Mouse (Mus musculus) telencephalon, adult 2 months (tissue): ENCODE data around the gene Majin.
A peak's percentile ranks its signal among the peaks of the same experiment; 100 is the strongest.

ENCODE experiments used
- DNase-seq: peaks from one replicate; pipeline ENCODE4 v3.0.0-alpha.2; 2011; ENCODE audit warnings: low read depth, low spot score

Majin gene

GRCm38 (mm10) chr19:6227864-6228263, 43.7 kb downstream of the Majin start:
- no peak for DNase-seq

DNA sequence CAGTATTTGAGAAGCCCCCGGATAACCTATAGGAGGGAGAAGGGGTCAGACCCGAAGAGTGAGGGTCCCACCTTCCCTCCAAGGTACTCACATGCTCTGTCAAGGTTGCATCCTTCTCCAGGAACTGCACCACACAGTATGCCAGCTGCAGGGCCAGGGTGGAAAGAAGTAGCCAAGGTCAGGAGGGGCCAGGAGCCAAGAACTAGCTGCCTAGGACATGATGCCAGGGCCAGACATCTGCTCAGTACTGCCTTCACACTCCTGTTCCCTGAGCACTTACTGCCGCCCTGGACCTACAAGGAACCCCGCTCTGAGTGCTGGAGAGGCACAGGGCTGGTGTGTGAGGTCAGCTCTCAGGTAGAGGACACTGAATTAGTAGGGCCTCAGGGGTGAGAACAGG, 46.2 kb downstream of the Majin start:
- no peak for DNase-seq

GRCm38 (mm10) chr19:6231036-6231435, 46.8 kb downstream of the Majin start:
- no peak for DNase-seq

- DNase-seq = no peak
Measured at GRCm38 (mm10) chr19:6233647-6234046, 49.5 kb downstream of the Majin start.

- no peak for DNase-seq
Measured at GRCm38 (mm10) chr19:6234337-6235083, 50.3 kb downstream of the Majin start.

GRCm38 (mm10) chr19:6235084-6236052, 51.2 kb downstream of the Majin start, which contains the start of gene Ppp2r5b:
Ppp2r5b (minus strand) TSS chr19:6235872.
- DNase-seq = peak; percentile 93

- DNase-seq = peak; percentile 96
Measured at GRCm38 (mm10) chr19:6236053-6236441, 51.9 kb downstream of the Majin start.

- DNase-seq = no peak
Measured at GRCm38 (mm10) chr19:6236842-6237241, 52.7 kb downstream of the Majin start.

DNA sequence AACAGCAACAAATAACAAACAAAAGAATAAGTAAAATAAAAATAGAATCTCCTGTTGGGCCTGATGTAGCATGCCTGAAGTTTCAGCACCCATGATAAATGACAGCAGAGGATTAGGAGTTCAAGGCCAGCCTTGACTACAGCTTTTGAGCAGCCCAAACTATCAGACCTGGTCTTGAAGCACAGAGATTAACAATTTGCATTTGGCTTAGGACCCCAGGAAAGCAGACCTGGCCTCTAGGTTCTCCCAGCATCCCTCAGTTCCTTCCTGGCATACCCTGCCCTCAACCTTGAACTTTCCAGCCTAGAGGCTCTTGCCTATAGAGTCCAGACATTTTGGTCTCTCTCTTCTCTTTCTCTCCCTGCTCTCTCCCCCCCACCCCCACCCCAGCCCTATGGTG, 54.6 kb downstream of the Majin start:
- DNase-seq = no peak

DNA sequence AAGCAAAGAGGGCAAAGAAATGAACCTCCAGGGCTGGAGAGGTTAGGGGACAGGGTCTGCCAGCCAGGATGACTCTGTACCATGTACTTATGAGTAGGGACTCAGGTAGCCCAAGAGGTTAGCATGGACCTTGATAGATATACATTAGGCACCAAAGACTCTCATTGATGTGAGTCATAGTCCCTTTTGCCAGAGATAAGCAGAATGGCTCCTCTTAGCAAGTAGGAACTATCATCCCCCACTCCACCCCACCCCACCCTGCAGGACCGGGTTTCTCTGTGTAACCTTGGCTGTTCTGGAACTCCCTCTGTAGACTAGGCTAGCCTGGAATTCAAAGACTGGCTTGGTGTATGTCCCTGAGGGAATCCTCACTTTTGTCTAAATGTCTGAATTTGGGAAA, 55.9 kb downstream of the Majin start:
- DNase-seq = no peak

DNA sequence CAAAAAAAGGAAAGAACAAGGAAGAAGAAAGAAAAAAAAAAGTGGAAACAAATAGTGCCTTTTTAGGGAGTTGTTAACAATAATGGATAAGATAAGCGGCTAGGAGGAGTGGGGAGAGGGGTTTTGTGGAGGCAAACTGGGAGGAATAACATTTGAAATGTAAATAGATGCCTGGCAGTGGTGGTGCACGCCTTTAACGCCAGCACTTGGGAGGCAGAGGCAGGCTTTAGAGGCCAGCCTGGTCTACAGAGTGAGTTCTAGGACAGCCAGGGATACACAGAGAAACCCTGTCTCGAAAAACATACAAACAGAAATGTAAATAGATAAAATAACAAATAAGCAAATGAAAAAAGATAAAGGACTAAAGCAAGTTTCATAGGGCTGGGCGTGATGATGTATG, 56.5 kb downstream of the Majin start:
- DNase-seq = no peak

- peak; percentile 99 for DNase-seq
Measured at GRCm38 (mm10) chr19:6241274-6242107, 57.3 kb downstream of the Majin start, which contains the start of gene Atg2a. Atg2a (plus strand) TSS chr19:6241668.

DNA sequence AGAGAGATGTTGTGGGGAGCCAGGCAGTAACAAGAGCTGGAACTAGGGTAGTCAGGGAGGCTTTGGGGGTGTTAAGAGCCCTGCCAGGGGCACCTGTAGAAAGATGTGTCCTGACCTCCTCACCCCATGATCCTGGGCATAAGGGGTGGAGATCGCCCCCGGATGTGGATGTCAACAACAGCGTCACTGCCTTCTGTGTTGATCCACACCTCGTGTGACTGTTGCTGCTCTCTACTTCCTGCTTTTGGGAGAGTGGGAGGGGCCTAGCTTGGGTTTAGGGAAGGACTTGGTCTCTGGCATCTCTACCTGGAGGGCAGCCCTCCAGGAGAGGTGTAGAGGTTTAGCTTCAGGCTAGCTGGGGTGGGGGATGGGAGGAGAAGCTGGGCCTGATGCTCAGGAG, 58.1 kb downstream of the Majin start:
- no peak for DNase-seq

DNA sequence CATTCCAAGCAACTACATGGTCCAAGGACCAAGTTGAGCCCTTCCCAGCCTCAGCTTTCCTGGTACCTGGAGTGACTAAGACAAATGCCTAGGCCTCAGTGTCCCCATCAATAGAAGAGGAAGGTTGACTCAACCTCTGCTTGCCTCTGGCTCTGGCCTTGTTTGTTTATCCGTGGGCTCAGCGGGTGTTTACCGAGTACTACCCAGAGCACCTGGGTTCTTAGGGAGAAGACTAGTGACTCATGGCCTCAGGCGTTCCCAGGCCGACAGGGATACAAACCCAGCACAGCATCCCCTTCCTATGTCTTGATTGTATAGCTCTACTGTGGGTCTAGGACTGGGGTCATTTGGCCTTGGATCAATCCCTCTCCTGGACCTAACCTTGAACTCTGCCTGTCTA, 59.0 kb downstream of the Majin start:
- DNase-seq = no peak

GRCm38 (mm10) chr19:6245806-6246205, 61.6 kb downstream of the Majin start:
- DNase-seq = no peak

- no peak for DNase-seq
Measured at GRCm38 (mm10) chr19:6247526-6248300, 63.5 kb downstream of the Majin start.

DNA sequence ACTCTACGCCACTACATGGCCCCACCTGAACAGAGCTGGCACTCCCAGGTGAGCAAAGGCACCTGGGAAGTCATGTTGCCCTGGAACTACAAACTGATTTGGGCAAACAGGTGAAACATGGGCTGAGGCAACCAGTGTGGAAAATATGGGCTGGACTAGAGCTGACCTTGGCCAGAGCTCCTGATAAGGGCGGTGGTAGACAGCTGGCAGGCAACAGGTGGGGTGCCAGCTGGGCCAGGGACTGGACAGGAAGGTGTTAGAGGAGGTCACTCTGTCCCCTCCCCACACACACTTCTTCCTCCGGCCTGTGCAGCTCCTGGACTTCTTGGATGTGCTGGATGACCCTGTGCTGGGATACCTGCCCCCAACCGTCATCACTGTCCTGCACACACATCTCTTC, 68.8 kb downstream of the Majin start:
- DNase-seq = no peak

GRCm38 (mm10) chr19:6260428-6260827, 76.2 kb downstream of the Majin start:
- no peak for DNase-seq

DNA sequence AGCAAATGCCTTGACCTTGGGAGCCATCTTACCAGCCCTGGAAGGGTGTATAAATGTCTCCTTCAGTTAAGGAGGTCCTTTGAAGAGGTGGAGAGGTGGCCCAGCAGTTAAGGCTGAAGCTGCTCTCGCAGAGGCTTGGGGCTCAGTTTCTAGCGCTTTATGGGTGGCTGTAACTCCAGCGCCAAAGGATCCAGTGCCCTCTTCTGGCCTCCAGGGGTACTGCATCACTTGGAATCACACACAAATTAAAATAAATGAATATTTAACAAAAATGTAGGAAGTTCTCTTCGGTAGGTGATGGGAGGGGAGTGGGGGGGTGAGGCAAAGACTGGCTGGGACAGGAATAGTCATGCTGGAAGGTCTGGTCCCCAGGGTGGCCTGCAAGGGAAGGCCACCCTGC, 76.8 kb downstream of the Majin start:
- DNase-seq = no peak

DNA sequence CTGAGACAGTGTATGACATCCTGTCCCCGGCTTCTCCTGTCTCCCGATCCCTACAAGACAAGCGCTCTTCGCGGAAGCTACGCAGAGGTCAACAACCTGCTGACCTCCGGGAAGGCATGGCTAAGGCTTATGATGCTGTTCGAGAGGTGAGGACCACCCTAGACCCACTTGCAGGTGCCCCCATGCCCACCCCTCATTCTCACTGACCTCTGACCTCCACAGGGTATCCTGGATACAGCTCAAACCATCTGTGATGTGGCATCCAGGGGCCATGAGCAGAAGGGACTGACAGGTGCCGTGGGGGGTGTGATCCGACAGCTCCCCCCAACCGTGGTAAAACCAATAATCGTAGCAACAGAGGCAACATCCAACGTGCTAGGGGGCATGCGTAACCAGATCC, 77.2 kb downstream of the Majin start:
- DNase-seq = no peak

GRCm38 (mm10) chr19:6262222-6262621, 78.0 kb downstream of the Majin start:
- DNase-seq = no peak
